Mouse (Mus musculus): ENCODE results near the gene 4933415A04Rik. TPM values are rescaled to one million over a fixed set of nuclear protein-coding genes. Genes with fewer than 3 reads are reported as not detected.
A peak's percentile ranks its signal among the peaks of the same experiment; 100 is the strongest.

The 4933415A04Rik gene
- polyA plus RNA-seq, 1 experiment from 2014 or later, result 4.2 TPM

DNA sequence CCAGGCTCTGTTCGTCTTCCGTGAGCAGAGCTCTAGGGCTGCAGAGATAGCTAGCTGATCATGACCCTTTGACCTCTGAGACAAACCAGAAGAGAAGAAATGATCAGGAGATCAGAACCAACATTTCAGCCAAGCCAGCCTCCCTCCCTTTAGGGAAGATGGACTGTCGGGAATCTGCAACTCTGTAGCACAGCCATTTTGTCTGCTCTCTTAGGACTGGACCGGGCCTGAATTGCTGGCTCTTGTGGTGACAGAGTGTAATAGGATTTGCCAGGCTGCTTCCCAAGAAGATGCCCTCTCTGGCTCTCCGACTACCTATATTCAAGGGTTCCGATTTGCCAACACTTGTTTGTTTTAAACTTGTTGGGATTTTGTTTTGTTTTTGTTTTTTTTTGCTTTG, 34.2 kb upstream of the 4933415A04Rik start:
- ATAC-seq (ENCODE audit: insufficient number of reproducible peaks, insufficient read depth, low FRiP score, low TSS enrichment, low read depth), result no peak
- Histone ChIP-seq H3K36me3 (peaks cover 7% of the 10 kb centered on the region), H3K9me3 (no peaks in the 10 kb centered on the region), H3K27me3 (no peaks in the 10 kb centered on the region), H3K9ac (no peak overlapping the region), H3K4me3 (no peak overlapping the region), H3K4me1 (peaks cover 30% of the 10 kb centered on the region), H3K4me2 (no peak overlapping the region), H3K27ac (no peak overlapping the region)
- 65% methylated on average over 6 of the region's 6 CpGs for WGBS

DNA sequence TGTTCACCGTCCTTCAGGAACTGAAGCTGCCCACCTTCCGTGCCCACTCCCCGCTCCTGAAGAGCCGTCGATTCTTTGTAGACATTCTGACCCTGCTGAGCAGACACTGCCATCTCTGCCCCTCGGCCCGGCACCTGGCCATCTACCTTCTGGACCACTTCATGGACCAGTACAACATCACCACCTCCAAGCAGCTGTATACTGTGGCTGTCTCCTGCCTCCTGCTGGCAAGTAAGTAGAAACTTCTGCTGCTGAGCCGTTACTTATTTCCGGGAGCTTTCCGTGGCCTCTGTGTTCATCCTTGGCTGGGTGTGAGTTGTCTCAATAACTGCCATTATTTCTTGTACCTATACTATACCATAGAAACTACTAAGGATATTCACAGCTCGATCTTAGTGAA, 30.3 kb upstream of the 4933415A04Rik start:
- peaks cover 13% of the 10 kb centered on the region; the same call in 1 of the 2 replicates for H3K4me1 ChIP-seq
- H3K9me3 ChIP-seq, result no peaks in the 10 kb centered on the region
- 90% methylated on average over 11 of the region's 11 CpGs for WGBS
- no peak for ATAC-seq (ENCODE audit: insufficient number of reproducible peaks, insufficient read depth, low FRiP score, low TSS enrichment, low read depth)
- no peak overlapping the region for H3K9ac ChIP-seq
- H3K27ac ChIP-seq, result no peak overlapping the region
- H3K4me3 ChIP-seq, result no peak overlapping the region
- peaks cover 25% of the 10 kb centered on the region for H3K36me3 ChIP-seq
- H3K4me2 ChIP-seq, result no peak overlapping the region
- no peaks in the 10 kb centered on the region for H3K27me3 ChIP-seq

DNA sequence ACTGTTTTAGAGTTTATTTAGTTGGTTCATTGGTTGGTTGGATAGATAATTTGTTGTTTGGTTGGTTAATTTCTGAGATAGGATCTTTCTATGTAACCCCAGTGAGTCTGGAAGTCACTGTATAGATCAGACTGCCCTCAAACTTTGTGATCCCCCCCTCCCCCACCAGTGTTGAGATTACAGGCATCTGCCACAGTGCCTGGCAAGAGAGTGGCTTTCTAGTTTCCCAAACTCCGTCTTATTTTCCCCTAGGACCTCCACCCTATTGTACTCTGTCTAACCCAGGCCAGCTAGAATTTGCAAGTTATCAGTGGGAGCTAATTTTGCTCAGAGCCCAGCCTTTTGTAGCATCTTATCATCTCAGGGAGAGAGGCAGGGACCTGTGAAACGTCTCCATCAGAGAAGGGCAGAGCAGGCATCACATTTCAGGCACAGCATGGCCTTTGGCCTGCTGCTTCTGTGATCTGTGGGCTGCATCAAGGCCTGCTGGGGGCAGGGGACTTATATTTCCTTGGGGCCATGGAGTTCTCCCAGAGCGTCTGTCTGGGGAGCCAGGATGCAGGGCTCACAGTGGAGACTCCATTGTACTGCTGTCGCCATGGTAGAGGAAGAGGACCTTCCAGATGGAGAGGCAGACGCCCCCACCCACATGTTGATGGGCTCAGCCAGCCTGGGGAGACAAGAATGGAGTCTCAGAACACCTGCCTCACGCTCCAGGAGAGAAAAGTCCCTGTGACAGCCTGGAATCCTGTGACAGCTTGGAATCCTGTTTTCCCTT, 27.1 kb upstream of the 4933415A04Rik start:
- H3K27ac ChIP-seq, result no peak overlapping the region; the same call in 1 of the 2 replicates
- WGBS, result 22% methylated on average over 6 of the region's 6 CpGs
- H3K4me1 ChIP-seq, result peaks cover 5% of the 10 kb centered on the region; the same call in 1 of the 2 replicates
- H3K4me3 ChIP-seq, result no peak overlapping the region
- H3K9me3 ChIP-seq, result no peaks in the 10 kb centered on the region
- peaks cover 25% of the 10 kb centered on the region for H3K36me3 ChIP-seq
- H3K4me2 ChIP-seq, result no peak overlapping the region
- ATAC-seq (ENCODE audit: insufficient number of reproducible peaks, insufficient read depth, low FRiP score, low TSS enrichment, low read depth), result no peak
- no peak overlapping the region for H3K9ac ChIP-seq
- no peaks in the 10 kb centered on the region for H3K27me3 ChIP-seq

DNA sequence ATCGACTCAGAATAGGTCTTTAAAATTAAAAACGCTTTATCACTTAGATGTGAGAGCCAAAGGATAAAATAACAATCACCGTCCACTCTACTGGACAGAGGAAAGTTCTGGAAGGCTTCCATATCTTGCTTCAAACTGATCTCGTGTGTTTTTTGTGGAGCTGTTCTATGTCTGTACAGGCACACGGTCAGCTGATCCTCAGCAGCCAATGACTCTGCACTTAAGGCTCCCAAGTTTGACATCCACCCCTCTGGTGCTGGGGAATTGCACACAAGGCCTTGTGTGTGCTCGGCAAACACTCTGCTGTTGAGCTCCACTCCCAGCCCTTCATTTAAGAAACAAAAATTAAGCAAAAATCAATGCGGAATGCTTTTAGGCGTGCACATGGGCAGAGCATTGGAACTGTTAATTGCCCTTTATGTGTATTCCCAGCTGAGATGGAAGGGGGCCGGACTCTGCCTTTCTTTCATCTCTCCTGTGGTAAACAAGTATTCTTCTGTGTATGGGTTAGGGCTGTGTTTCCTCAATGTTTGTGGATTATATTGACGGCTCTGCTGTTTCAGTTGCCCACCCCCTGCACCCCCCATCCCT, 23.1 kb upstream of the 4933415A04Rik start:
- Histone ChIP-seq H3K9me3 (no peaks in the 10 kb centered on the region), H3K4me3 (no peak overlapping the region), H3K4me1 (peaks cover 25% of the 10 kb centered on the region), H3K9ac (no peak overlapping the region), H3K4me2 (no peak overlapping the region), H3K36me3 (peaks cover 7% of the 10 kb centered on the region), H3K27ac (no peak overlapping the region; the same call in 1 of the 2 replicates), H3K27me3 (no peaks in the 10 kb centered on the region)
- 66% methylated on average over 10 of the region's 10 CpGs for WGBS
- ATAC-seq (ENCODE audit: insufficient number of reproducible peaks, insufficient read depth, low FRiP score, low TSS enrichment, low read depth), result no peak

DNA sequence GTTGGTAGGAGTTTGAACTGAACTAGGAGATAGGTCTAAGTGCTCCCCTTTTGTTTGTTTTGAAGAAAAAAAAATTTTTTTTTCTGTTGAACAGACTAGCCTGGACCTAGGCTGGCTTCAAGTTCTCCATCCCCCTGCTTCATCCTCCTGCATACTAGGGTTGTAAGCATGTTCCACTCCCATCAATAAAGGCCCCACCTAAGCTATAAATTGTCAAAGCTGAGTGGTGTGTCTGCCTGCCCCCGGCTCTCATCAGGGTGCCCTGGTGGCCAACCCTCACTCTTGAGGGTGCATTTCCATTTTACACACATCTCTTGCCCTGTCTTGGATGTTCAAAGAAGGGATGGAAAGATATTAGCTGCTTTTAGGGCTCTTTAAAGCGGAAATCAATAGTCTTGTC, 21.4 kb upstream of the 4933415A04Rik start:
- H3K4me2 ChIP-seq, result no peak overlapping the region
- ATAC-seq (ENCODE audit: insufficient number of reproducible peaks, insufficient read depth, low FRiP score, low TSS enrichment, low read depth), result no peak
- no peak overlapping the region for H3K4me3 ChIP-seq
- H3K9ac ChIP-seq, result no peak overlapping the region
- H3K27ac ChIP-seq, result no peak overlapping the region
- WGBS, result 42% methylated on average over 2 of the region's 2 CpGs
- no peaks in the 10 kb centered on the region for H3K9me3 ChIP-seq
- peaks cover 26% of the 10 kb centered on the region for H3K4me1 ChIP-seq
- H3K36me3 ChIP-seq, result no peaks in the 10 kb centered on the region
- no peaks in the 10 kb centered on the region for H3K27me3 ChIP-seq

DNA sequence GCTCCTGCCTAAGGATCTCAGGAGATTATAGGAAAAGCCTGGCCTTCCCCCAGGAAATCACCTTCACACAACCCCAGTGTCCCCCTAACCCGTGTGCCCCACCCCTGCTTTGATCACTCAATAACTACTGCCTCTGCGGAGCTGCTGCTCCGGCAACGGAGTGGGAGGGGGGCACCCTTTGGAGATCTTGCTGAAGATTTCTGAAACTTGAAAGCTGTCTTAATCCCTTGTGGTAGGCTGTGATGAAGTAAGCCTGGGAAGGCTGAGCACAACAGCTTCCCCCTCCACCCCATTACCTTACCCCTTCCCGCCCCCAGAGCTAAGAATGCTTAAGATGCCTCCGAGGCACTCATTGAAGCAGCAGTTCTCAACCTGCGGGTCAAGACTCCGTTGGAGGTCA, 21.0 kb upstream of the 4933415A04Rik start:
- peak overlapping the region; percentile 69; the same call in 1 of the 2 replicates for H3K27ac ChIP-seq
- peaks cover 26% of the 10 kb centered on the region for H3K4me1 ChIP-seq
- H3K27me3 ChIP-seq, result no peaks in the 10 kb centered on the region
- no peak overlapping the region for H3K9ac ChIP-seq
- WGBS, result 6% methylated on average over 8 of the region's 8 CpGs
- H3K4me2 ChIP-seq, result no peak overlapping the region
- no peak for ATAC-seq (ENCODE audit: insufficient number of reproducible peaks, insufficient read depth, low FRiP score, low TSS enrichment, low read depth)
- no peaks in the 10 kb centered on the region for H3K9me3 ChIP-seq
- no peak overlapping the region for H3K4me3 ChIP-seq
- H3K36me3 ChIP-seq, result no peaks in the 10 kb centered on the region

DNA sequence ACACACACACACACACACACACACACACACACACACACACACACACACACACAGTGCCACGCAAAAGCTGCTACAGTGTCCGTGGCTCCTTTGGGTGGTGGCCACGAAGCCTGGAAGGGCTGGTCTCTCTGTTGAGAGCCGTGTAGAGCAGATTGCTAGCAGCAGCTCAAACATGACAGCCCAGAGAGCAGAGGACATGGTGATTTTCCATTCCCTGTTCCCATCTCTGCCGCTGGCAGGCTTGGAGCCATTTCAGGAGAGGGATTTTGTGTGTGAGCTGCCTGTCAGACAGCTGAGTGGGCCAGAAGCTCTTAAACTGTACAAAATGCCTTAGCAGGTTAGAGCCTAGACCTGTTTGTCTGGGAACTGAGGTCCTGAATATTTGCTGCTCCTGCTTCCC, 20.1 kb upstream of the 4933415A04Rik start:
- no peaks in the 10 kb centered on the region for H3K27me3 ChIP-seq
- H3K4me3 ChIP-seq, result no peak overlapping the region
- H3K27ac ChIP-seq, result peak overlapping the region; percentile 69
- H3K4me2 ChIP-seq, result no peak overlapping the region
- H3K9ac ChIP-seq, result no peak overlapping the region
- H3K9me3 ChIP-seq, result no peaks in the 10 kb centered on the region
- no peaks in the 10 kb centered on the region for H3K36me3 ChIP-seq
- no peak for ATAC-seq (ENCODE audit: insufficient number of reproducible peaks, insufficient read depth, low FRiP score, low TSS enrichment, low read depth)
- WGBS, result 46% methylated on average over 5 of the region's 5 CpGs
- peaks cover 26% of the 10 kb centered on the region for H3K4me1 ChIP-seq

DNA sequence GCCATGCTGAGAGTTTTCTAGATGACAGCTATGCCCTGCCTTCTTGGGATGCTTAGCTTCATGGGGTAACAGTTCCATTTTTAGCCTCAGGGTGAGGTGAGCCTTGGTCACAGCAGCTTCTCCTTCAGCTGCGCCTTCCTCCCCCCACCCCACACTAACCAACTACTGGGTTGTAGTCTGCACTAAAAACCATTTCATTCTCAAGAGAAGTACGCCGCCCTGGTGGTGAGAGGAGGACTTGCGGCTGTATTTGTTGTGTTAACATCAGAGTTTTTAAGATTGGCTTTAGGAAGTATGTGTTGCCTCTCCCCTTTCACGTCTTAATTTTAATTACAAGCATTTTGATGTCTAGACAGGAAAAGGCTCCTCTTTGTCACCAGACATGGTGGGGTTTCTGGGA, 18.6 kb upstream of the 4933415A04Rik start:
- Histone ChIP-seq H3K9me3 (no peaks in the 10 kb centered on the region), H3K27ac (no peak overlapping the region), H3K4me3 (no peak overlapping the region), H3K27me3 (no peaks in the 10 kb centered on the region), H3K36me3 (0 out of 2 replicates have a peak, but pooled peaks cover 3% of the 10 kb centered on the region), H3K9ac (no peak overlapping the region), H3K4me1 (peaks cover 30% of the 10 kb centered on the region), H3K4me2 (no peak overlapping the region)
- 62% methylated on average over 5 of the region's 5 CpGs for WGBS
- no peak for ATAC-seq (ENCODE audit: insufficient number of reproducible peaks, insufficient read depth, low FRiP score, low TSS enrichment, low read depth)

DNA sequence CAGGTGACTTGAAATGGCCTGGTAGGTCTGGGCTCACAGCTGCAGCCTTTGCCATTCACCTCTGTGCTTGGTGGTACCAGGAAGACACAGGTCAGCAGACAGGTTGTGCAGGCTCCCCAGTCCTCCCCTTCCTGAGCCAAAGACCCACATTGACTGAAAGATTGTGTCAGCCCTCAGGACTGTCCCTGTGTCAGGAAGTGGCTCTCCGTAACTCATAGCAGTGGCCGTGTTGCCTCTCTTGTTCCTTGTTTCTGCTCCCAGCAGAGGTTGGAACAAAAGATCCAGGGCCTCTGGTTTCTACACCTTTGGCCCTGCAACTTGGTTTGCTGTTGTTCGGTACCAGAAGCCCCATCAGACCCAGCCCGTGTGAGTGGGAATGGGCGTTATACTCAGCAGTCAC, 17.7 kb upstream of the 4933415A04Rik start:
- H3K27me3 ChIP-seq, result no peaks in the 10 kb centered on the region
- H3K27ac ChIP-seq, result peak overlapping the region; percentile 29
- H3K4me2 ChIP-seq, result no peak overlapping the region
- no peak overlapping the region for H3K4me3 ChIP-seq
- 0 out of 2 replicates have a peak overlapping the region, but pooled peaks have one; percentile 11 for H3K9ac ChIP-seq
- H3K4me1 ChIP-seq, result peaks cover 30% of the 10 kb centered on the region
- ATAC-seq (ENCODE audit: insufficient number of reproducible peaks, insufficient read depth, low FRiP score, low TSS enrichment, low read depth), result no peak
- H3K9me3 ChIP-seq, result no peaks in the 10 kb centered on the region
- WGBS, result 81% methylated on average over 5 of the region's 5 CpGs
- 0 out of 2 replicates have a peak, but pooled peaks cover 3% of the 10 kb centered on the region for H3K36me3 ChIP-seq

DNA sequence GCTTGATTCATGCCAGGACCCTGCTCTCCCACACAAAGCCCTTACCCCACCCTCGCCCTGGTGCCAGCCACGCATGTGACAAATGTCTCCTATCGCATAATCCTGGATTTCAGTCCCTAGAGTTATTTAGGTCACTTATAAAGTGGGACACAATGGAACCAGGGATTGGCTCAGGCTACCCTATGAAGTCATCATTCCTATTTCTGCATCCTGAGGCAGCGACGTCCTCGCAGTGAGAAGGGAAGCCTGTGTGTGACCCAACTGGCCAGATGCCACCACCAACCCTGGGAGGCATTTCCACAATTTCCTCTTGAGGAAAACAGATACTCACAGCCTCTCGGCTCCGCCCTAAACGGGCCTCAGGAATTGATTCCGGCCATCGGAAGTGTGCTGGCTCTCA, 17.2 kb upstream of the 4933415A04Rik start:
- H3K9ac ChIP-seq, result 0 out of 2 replicates have a peak overlapping the region, but pooled peaks have one; percentile 11
- WGBS, result 66% methylated on average over 11 of the region's 11 CpGs
- peak overlapping the region; percentile 33 for H3K27ac ChIP-seq
- H3K4me2 ChIP-seq, result no peak overlapping the region
- peaks cover 30% of the 10 kb centered on the region for H3K4me1 ChIP-seq
- ATAC-seq (ENCODE audit: insufficient number of reproducible peaks, insufficient read depth, low FRiP score, low TSS enrichment, low read depth), result no peak
- H3K9me3 ChIP-seq, result no peaks in the 10 kb centered on the region
- no peak overlapping the region for H3K4me3 ChIP-seq
- no peaks in the 10 kb centered on the region for H3K27me3 ChIP-seq
- H3K36me3 ChIP-seq, result 0 out of 2 replicates have a peak, but pooled peaks cover 3% of the 10 kb centered on the region

DNA sequence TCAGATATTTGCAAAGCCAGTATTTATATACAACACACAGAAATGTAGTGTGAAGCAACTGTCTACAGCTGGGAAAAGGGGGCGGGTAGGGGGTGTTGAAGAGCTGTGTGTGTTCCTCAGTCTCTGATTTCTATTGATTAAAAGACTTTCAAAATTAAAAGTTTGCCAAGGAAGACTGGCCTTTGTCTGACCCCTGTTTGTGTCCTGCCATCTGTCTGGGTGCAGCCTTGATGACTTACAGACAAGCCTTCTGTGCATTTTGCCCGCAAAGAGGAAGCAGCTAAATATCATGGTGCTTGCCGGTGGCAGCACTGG, 11.8 kb upstream of the 4933415A04Rik start:
- H3K36me3 ChIP-seq, result peaks cover 13% of the 10 kb centered on the region
- WGBS, result 11% methylated on average over 3 of the region's 3 CpGs
- H3K9ac ChIP-seq, result peak overlapping the region; percentile 44; the same call in 1 of the 2 replicates
- H3K4me2 ChIP-seq, result peak overlapping the region; percentile 27
- no peaks in the 10 kb centered on the region for H3K27me3 ChIP-seq
- H3K4me1 ChIP-seq, result peaks cover 17% of the 10 kb centered on the region
- H3K4me3 ChIP-seq, result no peak overlapping the region
- no peaks in the 10 kb centered on the region for H3K9me3 ChIP-seq
- ATAC-seq (ENCODE audit: insufficient number of reproducible peaks, insufficient read depth, low FRiP score, low TSS enrichment, low read depth), result no peak
- peak overlapping the region; percentile 76 for H3K27ac ChIP-seq

Measured in embryonic facial prominence, embryonic 13.5 days (tissue).